Mouse (Mus musculus): Measurements from ENCODE around the gene Zzef1. TPM values are rescaled to one million over a fixed set of nuclear protein-coding genes. Genes with fewer than 3 reads are reported as not detected.

Gene Zzef1
- polyA plus RNA-seq, 1 experiment from 2014 or later: 9.2 TPM

DNA sequence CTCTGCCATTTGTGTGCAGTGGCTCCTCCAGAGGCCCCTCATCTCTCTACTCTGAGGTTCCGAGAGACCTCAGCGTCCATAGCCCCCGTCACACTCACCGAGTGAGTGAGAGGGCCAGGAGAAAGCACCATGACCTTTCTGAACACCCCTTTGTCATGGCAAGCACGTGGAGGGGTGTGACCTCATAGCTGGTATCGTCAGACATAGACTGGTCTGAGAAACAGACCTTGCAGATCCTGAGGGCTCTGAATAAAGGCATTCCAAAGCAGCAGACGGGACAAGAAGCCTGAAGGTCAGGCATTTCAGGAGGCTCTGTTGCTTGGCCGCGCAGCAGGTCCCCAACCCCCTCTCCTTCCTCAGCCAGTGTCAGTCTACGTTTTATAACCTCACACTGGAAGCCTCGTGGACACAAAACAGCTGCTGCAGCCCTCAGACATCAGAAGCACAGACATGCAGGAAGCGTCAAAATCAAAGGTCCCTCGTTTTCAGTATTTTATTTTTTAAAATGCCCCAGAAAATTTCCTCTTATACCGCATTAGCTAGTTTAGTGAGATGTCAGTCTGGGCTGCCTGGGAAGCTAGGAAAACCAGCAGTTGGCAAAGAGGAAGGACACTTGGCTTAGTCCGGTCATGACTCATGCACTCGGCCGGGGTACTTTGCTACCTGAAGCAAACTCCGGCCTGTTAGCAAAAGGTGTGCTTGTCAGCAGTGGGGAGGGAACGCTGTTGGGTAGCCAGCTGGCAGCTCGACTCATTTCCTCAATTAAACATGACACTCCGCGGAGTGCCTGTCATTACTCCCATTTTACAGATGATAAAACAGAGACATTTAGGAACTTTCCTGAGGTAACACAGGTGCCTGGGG lies 155.3 kb downstream of the Zzef1 start:
- Histone ChIP-seq H3K4me1 (peaks cover 31% of the 10 kb centered on the region), H3K9me3 (no peaks in the 10 kb centered on the region), H3K27ac (no peak overlapping the region), H3K9ac (no peak overlapping the region), H3K4me2 (no peak overlapping the region), H3K36me3 (no peaks in the 10 kb centered on the region), H3K4me3 (no peak overlapping the region), H3K27me3 (no peaks in the 10 kb centered on the region)
- ATAC-seq (ENCODE audit: insufficient number of reproducible peaks, low FRiP score, low TSS enrichment, low read depth): no peak
- 54% methylated on average over 22 of the region's 22 CpGs for WGBS

DNA sequence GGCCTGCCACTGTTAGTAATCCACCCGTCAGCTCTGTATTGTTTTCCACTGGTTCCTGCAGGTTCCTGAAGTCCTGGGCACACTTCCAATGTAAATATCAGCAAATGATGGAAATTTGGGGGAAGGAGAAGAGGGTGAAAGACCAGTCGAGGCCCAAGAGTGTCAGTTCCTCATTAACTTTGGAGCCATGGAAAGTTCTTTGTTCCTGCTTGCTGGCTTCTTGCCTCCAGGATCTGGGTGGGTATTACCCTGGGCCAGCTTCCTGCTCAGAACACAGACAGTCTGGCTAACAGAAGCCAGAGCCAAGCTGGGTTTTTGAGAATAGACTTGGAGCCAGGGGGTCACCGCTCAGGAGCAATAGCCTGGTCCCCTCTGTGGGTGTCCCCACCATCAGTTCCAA lies 156.2 kb downstream of the Zzef1 start:
- Histone ChIP-seq H3K9ac (no peak overlapping the region), H3K36me3 (no peaks in the 10 kb centered on the region), H3K9me3 (no peaks in the 10 kb centered on the region), H3K27ac (peak overlapping the region; percentile 54; the same call in 1 of the 2 replicates), H3K4me2 (no peak overlapping the region), H3K4me1 (peaks cover 27% of the 10 kb centered on the region), H3K4me3 (no peak overlapping the region), H3K27me3 (no peaks in the 10 kb centered on the region)
- no peak for ATAC-seq (ENCODE audit: insufficient number of reproducible peaks, low FRiP score, low TSS enrichment, low read depth)
- WGBS: 52% methylated on average over 3 of the region's 3 CpGs

DNA sequence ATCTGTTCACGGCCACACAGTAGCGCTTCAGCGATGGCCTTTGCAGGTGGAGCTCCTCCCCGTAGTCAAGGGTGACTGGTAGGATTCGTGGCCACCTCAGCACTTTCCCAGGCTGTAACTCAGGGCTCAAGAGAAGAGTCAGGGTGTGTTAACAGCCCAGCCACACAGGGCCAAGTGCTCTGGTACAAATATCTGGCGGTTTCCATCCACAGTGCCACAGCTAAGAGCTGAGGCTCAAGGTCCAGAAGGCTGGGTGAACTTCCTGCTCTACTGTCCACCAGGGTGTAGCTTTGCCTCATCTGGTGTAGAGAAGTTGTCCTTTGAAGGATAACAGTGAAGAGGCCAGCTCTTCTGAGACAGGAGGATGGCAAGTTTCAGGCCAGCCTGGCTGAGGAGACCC lies 156.7 kb downstream of the Zzef1 start:
- peak overlapping the region; percentile 54; the same call in 1 of the 2 replicates for H3K27ac ChIP-seq
- H3K4me3 ChIP-seq: no peak overlapping the region
- ATAC-seq (ENCODE audit: insufficient number of reproducible peaks, low FRiP score, low TSS enrichment, low read depth): no peak
- peaks cover 27% of the 10 kb centered on the region for H3K4me1 ChIP-seq
- no peaks in the 10 kb centered on the region for H3K36me3 ChIP-seq
- no peaks in the 10 kb centered on the region for H3K9me3 ChIP-seq
- no peak overlapping the region for H3K9ac ChIP-seq
- no peak overlapping the region for H3K4me2 ChIP-seq
- 79% methylated on average over 6 of the region's 6 CpGs for WGBS
- H3K27me3 ChIP-seq: no peaks in the 10 kb centered on the region

DNA sequence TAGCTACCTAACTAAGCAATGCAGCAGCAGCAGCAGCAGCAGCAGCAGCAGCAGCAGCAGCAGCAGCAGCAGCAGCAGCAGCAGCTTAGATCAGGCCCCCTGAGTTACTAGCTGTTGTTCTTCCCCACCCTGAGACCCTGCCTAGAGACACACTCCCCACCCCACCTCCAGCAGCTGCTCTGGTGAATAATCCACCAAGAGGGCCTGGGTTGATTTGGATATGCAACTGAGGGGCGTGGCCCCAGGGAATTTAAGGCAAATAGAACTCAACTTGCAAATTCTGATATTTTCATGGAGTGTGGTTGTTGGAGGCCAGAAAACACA lies 157.1 kb downstream of the Zzef1 start:
- H3K27ac ChIP-seq: peak overlapping the region; percentile 54; the same call in 1 of the 2 replicates
- no peak for ATAC-seq (ENCODE audit: insufficient number of reproducible peaks, low FRiP score, low TSS enrichment, low read depth)
- no peak overlapping the region for H3K4me3 ChIP-seq
- no peaks in the 10 kb centered on the region for H3K9me3 ChIP-seq
- no peak overlapping the region for H3K4me2 ChIP-seq
- 67% methylated on average over 1 of the region's 1 CpGs for WGBS
- no peaks in the 10 kb centered on the region for H3K27me3 ChIP-seq
- H3K36me3 ChIP-seq: no peaks in the 10 kb centered on the region
- H3K4me1 ChIP-seq: peaks cover 27% of the 10 kb centered on the region
- H3K9ac ChIP-seq: no peak overlapping the region

DNA sequence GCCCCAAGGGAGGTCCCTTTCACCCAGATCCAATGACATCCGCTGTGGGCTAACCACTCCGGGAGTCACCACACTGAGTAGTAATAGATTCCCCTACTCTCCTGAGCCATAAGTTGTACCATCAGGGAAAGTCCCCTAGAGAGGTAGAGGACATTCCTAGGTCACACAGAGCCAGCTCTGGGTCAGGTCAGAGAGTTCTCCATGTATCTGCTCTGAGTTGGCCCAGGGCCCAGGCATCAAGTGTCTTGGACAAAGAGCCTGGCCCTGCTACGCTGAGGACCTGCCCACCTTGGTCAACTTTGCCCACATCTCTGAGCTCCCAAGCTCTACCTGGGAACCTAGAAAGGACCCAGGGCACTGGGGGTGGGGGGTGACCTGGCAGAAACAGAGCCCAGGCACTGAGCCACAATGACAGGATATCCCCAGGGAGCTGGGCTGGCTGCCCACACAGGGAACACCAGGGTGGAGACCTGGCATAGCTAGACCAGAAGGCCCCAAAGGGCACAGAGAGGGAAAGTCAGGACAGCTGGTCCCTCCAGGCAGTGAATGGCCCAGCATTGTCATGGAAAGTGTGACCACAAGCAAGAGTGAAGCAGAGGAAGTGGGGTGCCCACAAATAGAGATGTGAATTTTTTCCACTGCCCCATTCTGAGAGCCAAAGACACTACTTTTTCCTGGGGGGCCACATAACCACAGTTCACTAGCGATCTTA lies 157.6 kb downstream of the Zzef1 start:
- no peak for ATAC-seq (ENCODE audit: insufficient number of reproducible peaks, low FRiP score, low TSS enrichment, low read depth)
- no peak overlapping the region for H3K4me2 ChIP-seq
- H3K9ac ChIP-seq: no peak overlapping the region
- H3K27me3 ChIP-seq: no peaks in the 10 kb centered on the region
- no peak overlapping the region for H3K4me3 ChIP-seq
- H3K27ac ChIP-seq: no peak overlapping the region
- 86% methylated on average over 4 of the region's 4 CpGs for WGBS
- H3K4me1 ChIP-seq: peaks cover 27% of the 10 kb centered on the region
- no peaks in the 10 kb centered on the region for H3K9me3 ChIP-seq
- H3K36me3 ChIP-seq: no peaks in the 10 kb centered on the region

DNA sequence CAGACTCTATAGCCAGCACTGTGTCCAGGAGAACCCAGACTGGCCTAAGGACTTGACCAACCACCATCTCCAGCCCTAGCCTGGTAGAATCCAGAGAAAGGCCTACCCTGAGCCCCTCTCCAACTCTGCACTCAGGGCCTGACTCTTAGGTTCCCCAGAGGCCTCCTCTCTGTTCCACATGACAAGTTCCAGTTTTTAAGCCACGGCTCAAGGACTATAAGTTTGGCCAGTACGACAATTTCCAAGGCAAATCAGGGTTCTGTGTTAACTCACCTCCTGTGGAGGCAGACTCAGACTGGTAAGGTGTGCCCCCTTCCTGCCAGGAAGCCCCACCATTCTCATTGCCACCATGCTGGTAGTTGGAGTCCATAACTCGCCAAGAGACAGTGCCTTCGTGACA lies 158.2 kb downstream of the Zzef1 start:
- 83% methylated on average over 4 of the region's 4 CpGs for WGBS

DNA sequence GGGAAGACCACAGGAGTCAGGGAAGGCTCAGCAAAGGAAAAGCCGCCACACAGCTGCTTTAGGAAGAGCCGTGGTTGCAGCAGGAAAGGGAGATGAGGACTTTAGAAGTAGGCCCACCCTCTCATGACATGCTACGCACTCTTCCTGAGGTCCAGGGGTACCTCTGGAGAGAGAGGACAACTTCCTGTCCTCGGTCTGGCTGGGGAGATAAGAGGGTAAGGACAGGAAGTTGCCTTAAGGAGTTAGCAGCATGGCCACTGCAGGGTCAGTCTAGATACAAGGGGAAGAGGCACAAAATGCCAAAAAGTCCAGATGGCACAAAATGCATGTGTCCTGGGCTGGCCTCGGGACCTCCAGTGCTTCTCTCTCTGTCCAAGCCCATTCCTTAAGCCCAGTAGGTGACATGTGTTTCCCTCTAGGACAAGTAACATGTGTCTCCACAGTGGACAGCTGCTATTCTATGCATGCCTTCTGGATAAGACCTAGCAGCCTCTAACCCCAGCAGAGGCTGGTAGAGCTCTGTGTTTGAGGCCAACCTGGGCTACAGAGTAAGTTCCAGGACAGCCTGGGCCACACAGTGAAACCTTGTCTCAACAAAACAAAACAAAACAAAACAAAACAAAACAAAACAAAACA lies 159.4 kb downstream of the Zzef1 start:
- H3K4me3 ChIP-seq: no peak overlapping the region

More for the DNA sequence above, 158.2 kb downstream of the Zzef1 start:
- Histone ChIP-seq H3K4me2 (no peak overlapping the region), H3K27ac (no peak overlapping the region), H3K27me3 (peaks cover 2% of the 10 kb centered on the region), H3K36me3 (no peaks in the 10 kb centered on the region), H3K9me3 (no peaks in the 10 kb centered on the region), H3K4me3 (no peak overlapping the region), H3K4me1 (peaks cover 27% of the 10 kb centered on the region), H3K9ac (no peak overlapping the region)
- no peak for ATAC-seq (ENCODE audit: insufficient number of reproducible peaks, low FRiP score, low TSS enrichment, low read depth)

DNA sequence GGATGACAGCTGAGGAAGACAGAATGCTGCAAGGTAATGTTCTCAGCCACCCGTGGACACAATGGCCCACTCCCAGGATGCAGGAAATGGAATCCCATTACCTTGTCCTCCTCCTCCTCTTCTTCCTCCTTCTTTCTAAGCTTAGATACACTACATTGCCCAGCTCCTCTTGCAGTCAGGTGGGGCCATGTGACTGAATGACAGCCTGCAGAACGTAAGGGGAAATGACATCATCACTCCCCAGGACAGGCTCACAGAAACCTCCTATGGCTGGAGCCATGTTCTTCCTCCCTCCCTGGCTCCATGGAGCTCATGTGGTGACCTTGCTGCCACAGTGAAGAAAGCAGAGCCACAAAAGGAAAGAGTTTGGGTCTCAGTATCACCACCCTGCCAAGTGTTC lies 161.3 kb downstream of the Zzef1 start:
- ATAC-seq (ENCODE audit: insufficient number of reproducible peaks, low FRiP score, low TSS enrichment, low read depth): no peak
- WGBS: 45% methylated on average over 2 of the region's 2 CpGs
- H3K27me3 ChIP-seq: peaks cover 33% of the 10 kb centered on the region
- no peak overlapping the region for H3K4me3 ChIP-seq
- H3K36me3 ChIP-seq: no peaks in the 10 kb centered on the region
- no peak overlapping the region for H3K4me2 ChIP-seq
- H3K4me1 ChIP-seq: peaks cover 31% of the 10 kb centered on the region
- H3K9me3 ChIP-seq: no peaks in the 10 kb centered on the region
- no peak overlapping the region for H3K9ac ChIP-seq
- no peak overlapping the region for H3K27ac ChIP-seq

More for the DNA sequence above, 159.4 kb downstream of the Zzef1 start:
- Histone ChIP-seq H3K4me1 (peaks cover 29% of the 10 kb centered on the region), H3K9ac (no peak overlapping the region), H3K27me3 (peaks cover 15% of the 10 kb centered on the region), H3K27ac (no peak overlapping the region), H3K36me3 (no peaks in the 10 kb centered on the region), H3K4me2 (no peak overlapping the region), H3K9me3 (no peaks in the 10 kb centered on the region)
- 64% methylated on average over 5 of the region's 5 CpGs for WGBS
- no peak for ATAC-seq (ENCODE audit: insufficient number of reproducible peaks, low FRiP score, low TSS enrichment, low read depth)

DNA sequence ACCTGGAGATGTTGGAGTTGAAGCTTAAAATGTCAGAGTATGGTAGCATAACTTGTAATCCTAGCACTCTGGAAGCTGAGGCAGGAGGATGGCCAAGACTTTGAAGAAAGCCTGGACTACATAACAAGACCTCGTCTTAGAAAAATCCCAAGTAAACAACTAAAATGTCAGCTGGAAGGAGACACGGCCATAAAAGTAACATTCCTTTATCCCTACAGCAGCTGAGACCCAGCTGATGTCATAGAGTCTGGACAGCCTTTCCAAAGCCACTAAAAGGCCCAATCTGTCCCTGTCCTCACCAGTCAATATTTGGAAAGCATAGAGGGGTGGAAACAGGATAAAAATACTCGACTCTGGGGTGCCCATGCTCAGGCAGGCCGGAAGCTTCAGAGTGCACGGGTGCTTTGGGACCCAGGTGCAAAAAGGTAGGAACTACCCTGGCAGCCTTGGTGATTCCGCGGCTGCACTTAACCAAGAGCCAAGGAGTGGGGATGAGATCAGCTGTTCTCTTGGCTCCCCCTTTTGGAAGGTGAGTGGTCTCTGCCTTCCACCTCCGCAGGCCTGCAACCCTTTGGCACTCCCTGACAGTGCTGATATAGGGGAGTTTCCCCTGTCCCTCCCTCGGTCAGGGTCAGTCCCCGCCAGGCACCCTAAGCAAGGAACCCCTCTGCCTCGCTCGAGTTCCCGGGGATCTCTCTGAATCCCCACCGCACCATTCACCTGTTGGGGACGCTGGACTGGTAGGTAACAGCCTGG lies 164.1 kb downstream of the Zzef1 start:
- Histone ChIP-seq H3K4me3 (peak overlapping the region; percentile 38; the same call in 1 of the 2 replicates), H3K4me2 (peak overlapping the region; percentile 72), H3K27ac (no peak overlapping the region), H3K9ac (no peak overlapping the region), H3K4me1 (peaks cover 16% of the 10 kb centered on the region), H3K36me3 (no peaks in the 10 kb centered on the region), H3K27me3 (peaks cover 47% of the 10 kb centered on the region), H3K9me3 (no peaks in the 10 kb centered on the region)
- no peak for ATAC-seq (ENCODE audit: insufficient number of reproducible peaks, low FRiP score, low TSS enrichment, low read depth)
- 13% methylated on average over 15 of the region's 15 CpGs for whole genome bisulfite sequencing

DNA sequence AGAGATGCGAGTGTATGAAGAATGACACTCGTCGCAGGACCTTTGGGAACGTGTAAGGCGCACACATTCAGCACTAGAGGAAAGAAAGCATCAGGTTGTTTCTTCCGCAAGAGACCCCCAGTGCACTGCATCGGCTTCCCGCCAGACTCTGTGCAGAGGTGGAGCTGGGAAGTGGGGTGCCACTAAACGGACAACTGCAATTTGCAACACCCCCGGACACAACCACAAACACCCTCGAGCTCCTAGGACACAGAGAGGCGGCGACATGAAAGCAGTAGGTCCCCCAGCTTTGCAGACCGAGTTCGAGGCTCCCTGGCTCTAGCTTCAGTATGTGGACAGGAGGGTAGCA lies 164.7 kb downstream of the Zzef1 start:
- 1% methylated on average over 15 of the region's 15 CpGs for WGBS
- H3K4me2 ChIP-seq: peak overlapping the region; percentile 72
- H3K27ac ChIP-seq: no peak overlapping the region
- no peaks in the 10 kb centered on the region for H3K36me3 ChIP-seq
- 0 out of 2 replicates have a peak overlapping the region, but pooled peaks have one; percentile 5 for H3K9ac ChIP-seq
- 0 out of 2 replicates have a peak, but pooled peaks have one; percentile 7 for ATAC-seq (ENCODE audit: insufficient number of reproducible peaks, low FRiP score, low TSS enrichment, low read depth)
- peaks cover 21% of the 10 kb centered on the region for H3K4me1 ChIP-seq
- H3K27me3 ChIP-seq: peaks cover 47% of the 10 kb centered on the region
- H3K9me3 ChIP-seq: no peaks in the 10 kb centered on the region
- H3K4me3 ChIP-seq: peak overlapping the region; percentile 38
